Mouse (Mus musculus): ENCODE data around the gene Foxo3. TPM values are rescaled to one million over a fixed set of nuclear protein-coding genes. Genes with fewer than 3 reads are reported as not detected.

The Foxo3 gene
- polyA plus RNA-seq, 1 experiment from 2014 or later = 9.3 TPM

DNA sequence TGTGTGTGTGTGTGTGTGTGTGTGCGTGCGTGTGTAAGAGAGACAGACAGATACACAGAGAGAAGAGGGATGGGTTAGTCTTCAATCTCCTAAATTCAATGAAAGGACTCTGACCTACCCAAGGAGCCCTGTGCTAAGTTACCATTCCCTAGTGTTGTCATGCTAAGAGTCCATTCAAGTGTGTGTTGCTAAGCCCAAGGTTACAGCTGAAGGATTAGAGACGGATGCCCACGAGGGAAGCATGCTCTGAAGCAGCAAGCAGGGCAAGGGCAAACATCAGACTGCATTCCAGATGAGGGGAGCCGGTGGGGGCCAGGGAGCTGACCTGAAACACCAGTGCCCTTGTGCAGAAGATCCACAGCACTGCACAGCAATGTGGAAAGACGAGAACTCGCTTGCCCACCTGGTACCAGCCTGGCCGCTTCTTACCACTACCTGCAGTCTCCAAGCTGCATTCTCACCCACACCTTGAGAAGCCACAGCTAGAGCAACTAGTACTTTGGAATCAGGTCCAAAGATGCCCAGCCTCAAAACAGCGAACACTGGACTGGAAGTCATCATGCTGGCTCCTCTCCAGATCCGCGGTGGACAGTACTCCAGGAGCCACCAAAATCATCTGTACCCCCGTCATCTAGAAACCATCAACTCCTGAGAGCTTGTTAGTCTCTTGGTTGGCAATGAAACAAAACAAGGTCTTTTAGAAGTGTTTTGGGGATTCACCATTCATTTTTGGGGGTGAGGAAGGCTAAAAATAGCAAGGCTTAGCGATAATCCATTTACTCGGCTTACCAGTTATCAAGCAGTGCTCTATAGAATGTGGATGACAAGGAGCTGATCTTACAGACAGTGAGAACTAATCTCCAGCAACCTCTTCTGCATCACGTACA, 37.4 kb downstream of the Foxo3 start:
- no peaks in the 10 kb centered on the region for H3K27me3 ChIP-seq (replicated peaks; ENCODE audit: control insufficient read depth, insufficient read depth, low read length)
- no peak overlapping the region for H3K27ac ChIP-seq (ENCODE audit: low read depth, low read length)
- no peak overlapping the region for H3K4me2 ChIP-seq (replicated peaks; ENCODE audit: low read depth)
- ATAC-seq = no peak; the same call in 1 of the 2 replicates
- no peak overlapping the region for H3K4me3 ChIP-seq (ENCODE audit: low read depth, low read length)
- 65% methylated on average over 15 of the region's 15 CpGs for WGBS
- no peaks in the 10 kb centered on the region for H3K9me3 ChIP-seq (ENCODE audit: control insufficient read depth)
- H3K36me3 ChIP-seq (ENCODE audit: control insufficient read depth, insufficient read depth) = no peaks in the 10 kb centered on the region
- no peak overlapping the region for H3K9ac ChIP-seq (ENCODE audit: low read depth, low read length)
- TF ChIP-seq CTCF (IDR thresholded peaks at IDR 0.05; ENCODE audit: low read depth) = no peak
- no peaks in the 10 kb centered on the region; the same call in 1 of the 2 replicates for H3K4me1 ChIP-seq (replicated peaks; ENCODE audit: control insufficient read depth, insufficient read depth, low read length)

DNA sequence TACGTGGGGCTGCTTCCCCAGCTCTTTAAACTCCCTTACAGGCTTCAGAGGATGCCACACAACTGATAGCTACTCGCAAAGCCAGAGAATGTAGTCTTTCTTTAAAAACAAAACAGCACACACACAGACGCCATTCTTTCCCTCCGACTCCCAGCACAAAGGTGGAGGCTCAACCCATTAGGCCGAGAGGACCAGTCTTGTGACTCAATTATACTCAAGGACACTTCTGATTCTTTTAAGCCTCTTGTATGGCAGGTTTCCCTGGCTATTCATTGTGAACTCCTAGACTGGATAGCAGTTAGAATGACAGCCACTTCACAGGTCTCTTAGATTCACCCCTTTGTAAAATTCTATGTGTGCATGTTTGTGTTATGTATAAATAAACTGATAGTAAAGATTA, 38.3 kb downstream of the Foxo3 start:
- no peak for TF ChIP-seq CTCF (IDR thresholded peaks at IDR 0.05; ENCODE audit: low read depth)
- H3K9me3 ChIP-seq (ENCODE audit: control insufficient read depth) = no peaks in the 10 kb centered on the region
- ATAC-seq = no peak
- 51% methylated on average over 5 of the region's 5 CpGs for WGBS
- H3K4me3 ChIP-seq (ENCODE audit: low read depth, low read length) = no peak overlapping the region
- no peak overlapping the region for H3K4me2 ChIP-seq (replicated peaks; ENCODE audit: low read depth)
- H3K36me3 ChIP-seq (ENCODE audit: control insufficient read depth, insufficient read depth) = no peaks in the 10 kb centered on the region
- no peak overlapping the region for H3K27ac ChIP-seq (ENCODE audit: low read depth, low read length)
- H3K9ac ChIP-seq (ENCODE audit: low read depth, low read length) = no peak overlapping the region
- H3K27me3 ChIP-seq (replicated peaks; ENCODE audit: control insufficient read depth, insufficient read depth, low read length) = no peaks in the 10 kb centered on the region
- no peaks in the 10 kb centered on the region; the same call in 1 of the 2 replicates for H3K4me1 ChIP-seq (replicated peaks; ENCODE audit: control insufficient read depth, insufficient read depth, low read length)

DNA sequence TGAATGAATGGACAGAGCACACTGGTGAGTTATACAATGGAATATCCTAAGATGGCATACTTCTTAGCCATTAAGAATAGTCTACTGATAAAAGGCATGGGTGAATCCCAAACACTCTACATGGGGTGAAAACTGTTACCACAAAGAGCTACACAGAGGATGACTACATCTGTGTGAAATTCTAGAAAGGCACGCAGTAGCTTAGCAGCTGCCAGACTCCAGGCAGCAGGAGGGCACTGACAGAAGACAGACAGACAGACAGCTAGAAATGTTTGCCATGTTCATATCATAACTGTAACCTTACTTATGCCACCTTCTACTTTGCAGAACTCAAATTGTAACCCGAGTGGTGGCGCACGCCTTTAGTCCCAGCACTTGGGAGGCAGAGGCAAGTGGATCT, 39.0 kb downstream of the Foxo3 start:
- H3K4me1 ChIP-seq (replicated peaks; ENCODE audit: control insufficient read depth, insufficient read depth, low read length) = no peaks in the 10 kb centered on the region; the same call in 1 of the 2 replicates
- no peak overlapping the region for H3K9ac ChIP-seq (ENCODE audit: low read depth, low read length)
- no peak overlapping the region for H3K4me2 ChIP-seq (replicated peaks; ENCODE audit: low read depth)
- WGBS = 88% methylated on average over 4 of the region's 4 CpGs
- H3K4me3 ChIP-seq (ENCODE audit: low read depth, low read length) = no peak overlapping the region
- no peaks in the 10 kb centered on the region for H3K36me3 ChIP-seq (ENCODE audit: control insufficient read depth, insufficient read depth)
- no peaks in the 10 kb centered on the region for H3K27me3 ChIP-seq (replicated peaks; ENCODE audit: control insufficient read depth, insufficient read depth, low read length)
- no peak for ATAC-seq
- no peak for TF ChIP-seq CTCF (IDR thresholded peaks at IDR 0.05; ENCODE audit: low read depth)
- H3K27ac ChIP-seq (ENCODE audit: low read depth, low read length) = no peak overlapping the region
- H3K9me3 ChIP-seq (ENCODE audit: control insufficient read depth) = no peaks in the 10 kb centered on the region

DNA sequence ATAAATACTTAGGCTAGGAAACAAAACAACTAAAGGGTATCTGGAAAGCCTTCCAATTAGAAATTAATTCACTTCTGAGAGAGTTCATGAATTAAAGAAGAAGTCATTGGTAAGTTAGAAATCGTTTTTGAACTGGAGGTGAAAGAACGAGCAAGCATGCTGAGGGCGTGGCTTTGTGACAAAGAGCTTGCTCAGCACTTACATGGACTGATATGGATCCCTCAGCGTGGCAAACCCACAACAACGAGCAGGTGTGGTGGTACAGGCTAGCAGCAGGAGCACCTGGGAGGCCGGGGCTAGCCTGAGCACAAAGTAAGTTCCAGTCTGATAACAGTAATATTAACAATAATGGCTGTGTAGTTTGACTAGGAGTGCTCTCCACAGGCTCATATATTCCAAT, 41.2 kb downstream of the Foxo3 start:
- no peaks in the 10 kb centered on the region for H3K9me3 ChIP-seq (ENCODE audit: control insufficient read depth)
- no peak overlapping the region for H3K4me2 ChIP-seq (replicated peaks; ENCODE audit: low read depth)
- H3K4me3 ChIP-seq (ENCODE audit: low read depth, low read length) = no peak overlapping the region
- no peaks in the 10 kb centered on the region; the same call in 1 of the 2 replicates for H3K4me1 ChIP-seq (replicated peaks; ENCODE audit: control insufficient read depth, insufficient read depth, low read length)
- no peaks in the 10 kb centered on the region for H3K27me3 ChIP-seq (replicated peaks; ENCODE audit: control insufficient read depth, insufficient read depth, low read length)
- no peak overlapping the region for H3K27ac ChIP-seq (ENCODE audit: low read depth, low read length)
- 49% methylated on average over 6 of the region's 6 CpGs for WGBS
- no peak for TF ChIP-seq CTCF (IDR thresholded peaks at IDR 0.05; ENCODE audit: low read depth)
- ATAC-seq = no peak
- no peaks in the 10 kb centered on the region for H3K36me3 ChIP-seq (ENCODE audit: control insufficient read depth, insufficient read depth)
- no peak overlapping the region for H3K9ac ChIP-seq (ENCODE audit: low read depth, low read length)

DNA sequence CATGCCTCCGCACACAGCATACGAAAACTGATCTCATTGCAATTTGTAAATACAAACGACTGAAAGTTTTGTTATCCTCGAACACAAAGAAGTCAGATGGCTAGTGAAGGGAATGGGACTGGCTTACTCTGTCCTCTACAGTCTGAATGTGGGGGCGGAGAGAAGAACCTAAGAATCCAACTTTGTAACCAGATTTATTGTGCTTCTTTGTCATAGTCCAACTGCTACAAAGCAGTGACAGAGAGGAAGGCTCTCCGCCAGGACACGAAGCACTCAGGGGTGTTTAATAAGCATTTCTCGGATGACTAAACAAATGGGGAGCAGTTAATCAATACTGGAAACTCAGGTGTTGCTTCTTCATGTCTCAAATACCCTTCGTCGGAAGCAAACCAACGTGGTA, 43.6 kb downstream of the Foxo3 start:
- ATAC-seq = no peak
- Histone ChIP-seq H3K4me3 (ENCODE audit: low read depth, low read length) (no peak overlapping the region), H3K4me2 (replicated peaks; ENCODE audit: low read depth) (no peak overlapping the region), H3K27ac (ENCODE audit: low read depth, low read length) (no peak overlapping the region), H3K36me3 (ENCODE audit: control insufficient read depth, insufficient read depth) (no peaks in the 10 kb centered on the region), H3K9me3 (ENCODE audit: control insufficient read depth) (no peaks in the 10 kb centered on the region), H3K27me3 (replicated peaks; ENCODE audit: control insufficient read depth, insufficient read depth, low read length) (no peaks in the 10 kb centered on the region), H3K9ac (ENCODE audit: low read depth, low read length) (no peak overlapping the region), H3K4me1 (replicated peaks; ENCODE audit: control insufficient read depth, insufficient read depth, low read length) (peaks cover 3% of the 10 kb centered on the region)
- WGBS = 78% methylated on average over 11 of the region's 11 CpGs
- TF ChIP-seq CTCF (IDR thresholded peaks at IDR 0.05; ENCODE audit: low read depth) = no peak

DNA sequence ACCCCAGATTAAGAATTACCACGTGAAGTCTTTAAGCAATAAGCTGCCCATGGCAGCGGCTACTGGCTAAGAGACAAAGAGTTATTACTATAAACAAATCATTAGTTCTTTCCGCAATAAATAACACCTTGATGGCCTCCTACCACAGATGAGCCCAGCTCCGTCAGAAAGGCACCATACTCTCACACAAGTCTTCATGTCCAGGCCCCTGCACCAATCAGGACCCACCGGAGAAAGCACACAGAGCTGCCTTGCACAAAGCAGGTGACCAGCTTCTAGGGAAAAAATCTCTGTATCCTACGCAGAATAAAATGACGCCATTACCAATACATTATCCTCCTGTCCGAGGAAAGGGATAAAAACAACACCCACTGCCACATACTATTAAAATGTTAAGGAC, 44.7 kb downstream of the Foxo3 start:
- H3K27ac ChIP-seq (ENCODE audit: low read depth, low read length) = no peak overlapping the region
- TF ChIP-seq CTCF (IDR thresholded peaks at IDR 0.05; ENCODE audit: low read depth) = no peak

More for the DNA sequence above, 44.7 kb downstream of the Foxo3 start:
- no peak overlapping the region for H3K4me2 ChIP-seq (replicated peaks; ENCODE audit: low read depth)
- 79% methylated on average over 8 of the region's 8 CpGs for WGBS
- no peaks in the 10 kb centered on the region for H3K9me3 ChIP-seq (ENCODE audit: control insufficient read depth)
- H3K27me3 ChIP-seq (replicated peaks; ENCODE audit: control insufficient read depth, insufficient read depth, low read length) = no peaks in the 10 kb centered on the region
- H3K4me1 ChIP-seq (replicated peaks; ENCODE audit: control insufficient read depth, insufficient read depth, low read length) = peaks cover 3% of the 10 kb centered on the region
- H3K4me3 ChIP-seq (ENCODE audit: low read depth, low read length) = no peak overlapping the region
- H3K36me3 ChIP-seq (ENCODE audit: control insufficient read depth, insufficient read depth) = peaks cover under 1% of the 10 kb centered on the region; the same call in 1 of the 2 replicates
- no peak for ATAC-seq
- no peak overlapping the region for H3K9ac ChIP-seq (ENCODE audit: low read depth, low read length)
